24 mouse cellular contexts compared by ENCODE assay signal in the genomic region with DNA sequence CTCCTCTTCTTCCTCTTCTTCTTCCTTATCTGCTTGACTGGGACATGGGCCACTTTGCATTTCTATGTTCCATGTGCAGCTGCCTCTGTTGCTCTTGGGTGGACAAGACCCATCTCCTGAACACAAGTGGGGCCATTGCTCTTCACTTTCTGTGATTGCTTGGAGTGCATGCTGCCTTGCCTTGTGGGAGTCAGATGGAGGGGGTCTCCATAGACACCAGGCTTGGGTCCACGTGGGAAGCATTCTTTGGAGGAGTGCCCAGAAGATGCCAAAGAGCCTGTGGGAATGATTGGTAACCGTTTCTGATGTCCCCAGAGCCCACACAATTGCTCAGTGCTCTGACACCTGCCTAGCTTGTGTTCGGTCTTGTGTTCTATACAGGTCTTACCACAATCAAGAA.
DNase-seq lines count a peak whose midpoint lies in the region; ATAC-seq and TF ChIP-seq lines count a peak whose summit lies in the region.
"Had no signal": no experiment of that assay in that cellular context is flagged by ENCODE, and none has a peak within 500 bp of the region (broad histone marks: within the 10 kb centered on the region; RNA-seq: fewer than 3 reads in every experiment).

No protein-coding gene starts in this region.

- no peak overlapping the region for H3K4me3 ChIP-seq in forebrain, embryonic 15.5 days
- H3K4me3 ChIP-seq in forebrain, embryonic 11.5 days (ENCODE audit: low read depth, low read length), result no peak overlapping the region
- H3K4me3 ChIP-seq in liver, postnatal 0 days (ENCODE audit: low read depth, low read length), result no peak overlapping the region
- H3K4me3 ChIP-seq: limb, embryonic 15.5 days; midbrain, embryonic 15.5 days; neural tube, embryonic 13.5 days had no signal

- H3K4me1 ChIP-seq in forebrain, embryonic 15.5 days, result peaks cover 38% of the 10 kb centered on the region
- H3K4me1 ChIP-seq in forebrain, embryonic 11.5 days (replicated peaks; ENCODE audit: control insufficient read depth, insufficient read depth, low read length), result peaks cover 8% of the 10 kb centered on the region; the same call in 1 of the 2 replicates
- no peaks in the 10 kb centered on the region for H3K4me1 ChIP-seq in liver, postnatal 0 days (ENCODE audit: insufficient read depth)

- no peak overlapping the region for H3K9ac ChIP-seq in forebrain, embryonic 15.5 days (replicated peaks)
- H3K9ac ChIP-seq in forebrain, embryonic 11.5 days (ENCODE audit: low read length), result no peak overlapping the region
- H3K9ac ChIP-seq in liver, postnatal 0 days (replicated peaks), result no peak overlapping the region
- H3K9ac ChIP-seq: limb, embryonic 15.5 days; liver, embryonic 14.5 days; midbrain, embryonic 15.5 days; neural tube, embryonic 13.5 days had no signal

- no peak for ATAC-seq in forebrain, embryonic 15.5 days (replicated peaks)
- ATAC-seq in forebrain, embryonic 11.5 days (replicated peaks; ENCODE audit: low FRiP score), result no peak
- no peak for ATAC-seq in liver, postnatal 0 days
- ATAC-seq: CD4-positive, CD25-positive, alpha-beta regulatory T cell, adult 4 months; lung, postnatal 0 days; midbrain, embryonic 15.5 days had no signal

- TF ChIP-seq CTCF in liver, postnatal 0 days (IDR thresholded peaks at IDR 0.05; ENCODE audit: low read depth), result no peak

- no peak for DNase-seq in forebrain, embryonic 11.5 days (ENCODE audit: low spot score)
- peak; percentile 32 for DNase-seq in layer of hippocampus, adult 11-12 months (ENCODE audit: low spot score)
- no peak for DNase-seq in layer of hippocampus, postnatal 25 days (ENCODE audit: extremely low spot score in 1 of 2, low spot score in 1 of 2)
- peak; percentile 77 for DNase-seq in retina, postnatal 1 day
- no peak for DNase-seq in retina, embryonic 14.5 days (ENCODE audit: low spot score)
- DNase-seq in liver, postnatal 0 days, result no peak
- DNase-seq: adrenal gland, postnatal 25 days; cerebellum, adult 11 months; gastrocnemius, postnatal 25 days; kidney, adult 2 months; left cerebral cortex, postnatal 4 days; right cerebral cortex, postnatal 14 days; thymus, adult 2 months; thymus, postnatal 4 days had no signal

- TF ChIP-seq EP300 in liver, postnatal 0 days (IDR thresholded peaks at IDR 0.05; ENCODE audit: low read depth), result no peak

- H3K9me3 ChIP-seq in forebrain, embryonic 15.5 days, result no peaks in the 10 kb centered on the region
- H3K9me3 ChIP-seq in forebrain, embryonic 11.5 days (ENCODE audit: control insufficient read depth, low read length), result no peaks in the 10 kb centered on the region
- no peaks in the 10 kb centered on the region for H3K9me3 ChIP-seq in liver, postnatal 0 days (ENCODE audit: low read length)
- H3K9me3 ChIP-seq: limb, embryonic 15.5 days; midbrain, embryonic 15.5 days; neural tube, embryonic 13.5 days had no signal

- H3K36me3 ChIP-seq in forebrain, embryonic 15.5 days, result no peaks in the 10 kb centered on the region
- H3K36me3 ChIP-seq in forebrain, embryonic 11.5 days (ENCODE audit: control insufficient read depth, insufficient read depth, low read length), result no peaks in the 10 kb centered on the region
- no peaks in the 10 kb centered on the region for H3K36me3 ChIP-seq in liver, postnatal 0 days (replicated peaks; ENCODE audit: insufficient read depth, low read length)
- H3K36me3 ChIP-seq: limb, embryonic 15.5 days; midbrain, embryonic 15.5 days; neural tube, embryonic 13.5 days had no signal

- no peak overlapping the region for H3K4me2 ChIP-seq in forebrain, embryonic 15.5 days (replicated peaks)
- H3K4me2 ChIP-seq in forebrain, embryonic 11.5 days (ENCODE audit: low read depth, low read length, severe bottlenecking), result no peak overlapping the region
- H3K4me2 ChIP-seq in liver, postnatal 0 days (ENCODE audit: low read depth, low read length), result no peak overlapping the region
- H3K4me2 ChIP-seq: limb, embryonic 15.5 days; midbrain, embryonic 15.5 days; neural tube, embryonic 13.5 days had no signal

- WGBS in forebrain, embryonic 15.5 days, result 31% methylated on average over 3 of the region's 3 CpGs
- WGBS in forebrain, embryonic 11.5 days, result 93% methylated on average over 3 of the region's 3 CpGs
- WGBS in liver, postnatal 0 days (ENCODE audit: insufficient replicate concordance), result 52% methylated on average over 3 of the region's 3 CpGs

- H3K27me3 ChIP-seq in forebrain, embryonic 15.5 days, result no peaks in the 10 kb centered on the region
- no peaks in the 10 kb centered on the region for H3K27me3 ChIP-seq in forebrain, embryonic 11.5 days (ENCODE audit: control insufficient read depth, insufficient read depth, low read length)
- no peaks in the 10 kb centered on the region for H3K27me3 ChIP-seq in liver, postnatal 0 days (ENCODE audit: insufficient read depth, low read length)
- H3K27me3 ChIP-seq: limb, embryonic 15.5 days; midbrain, embryonic 15.5 days; neural tube, embryonic 13.5 days had no signal

- H3K27ac ChIP-seq in forebrain, embryonic 15.5 days (replicated peaks), result peak overlapping the region; percentile 72
- H3K27ac ChIP-seq in forebrain, embryonic 11.5 days (ENCODE audit: low read depth, low read length), result no peak overlapping the region
- H3K27ac ChIP-seq in liver, postnatal 0 days (ENCODE audit: low read depth), result no peak overlapping the region
- H3K27ac ChIP-seq: kidney, postnatal 0 days; limb, embryonic 15.5 days; liver, embryonic 14.5 days; macrophage; midbrain, embryonic 15.5 days; neural tube, embryonic 13.5 days; stomach, postnatal 0 days had no signal

Comparison
In these comparisons a context has a peak if more than half of its experiments do, and no peak if none do; other contexts are left out.
1. DNase-seq: peak in layer of hippocampus, adult 11-12 months (single experiment) and retina, postnatal 1 day (single experiment); none in forebrain, embryonic 11.5 days (single experiment), layer of hippocampus, postnatal 25 days (0 of 2), retina, embryonic 14.5 days (single experiment) and liver, postnatal 0 days (single experiment).